8 mouse cellular contexts compared by ENCODE assay signal in genomic region chr9:101181962-101182701, GRCm38 (mm10).
DNase-seq lines count a peak whose midpoint lies in the region; ATAC-seq and TF ChIP-seq lines count a peak whose summit lies in the region.

No protein-coding gene starts in this region.

- H3K4me3 ChIP-seq in C2C12 (ENCODE audit: insufficient read depth, poor library complexity, severe bottlenecking) = no peak overlapping the region
- no peak overlapping the region for H3K4me3 ChIP-seq in bone marrow, adult 2 months (replicated peaks; ENCODE audit: control insufficient read depth, low read depth, low read length)
- no peak overlapping the region for H3K4me3 ChIP-seq in embryonic fibroblast, embryonic 13.5 days (ENCODE audit: insufficient read depth, low read length)
- no peak overlapping the region for H3K4me3 ChIP-seq in heart, embryonic 11.5 days (ENCODE audit: low read depth, low read length)
- H3K4me3 ChIP-seq in kidney, postnatal 0 days (replicated peaks; ENCODE audit: low read depth, low read length) = no peak overlapping the region
- no peak overlapping the region for H3K4me3 ChIP-seq in liver, adult 2 months (ENCODE audit: insufficient read depth, low read depth, low read length)
- no peak overlapping the region for H3K4me3 ChIP-seq in stomach, postnatal 0 days (ENCODE audit: low read depth, low read length)

- H3K4me2 ChIP-seq in heart, embryonic 11.5 days = no peak overlapping the region
- H3K4me2 ChIP-seq in kidney, postnatal 0 days (ENCODE audit: low read length) = no peak overlapping the region
- H3K4me2 ChIP-seq in stomach, postnatal 0 days (replicated peaks; ENCODE audit: low read depth) = no peak overlapping the region

- H3K9ac ChIP-seq in heart, embryonic 11.5 days (ENCODE audit: low read depth, low read length) = no peak overlapping the region
- H3K9ac ChIP-seq in kidney, postnatal 0 days (ENCODE audit: low read depth, low read length) = no peak overlapping the region
- no peak overlapping the region for H3K9ac ChIP-seq in liver, adult 2 months (ENCODE audit: low read depth, low read length)
- no peak overlapping the region for H3K9ac ChIP-seq in stomach, postnatal 0 days (ENCODE audit: low read length)

- H3K79me2 ChIP-seq in C2C12 (ENCODE audit: control insufficient read depth, insufficient read depth) = no peaks in the 10 kb centered on the region
- no peaks in the 10 kb centered on the region for H3K79me2 ChIP-seq in liver, adult 2 months (ENCODE audit: control insufficient read depth, insufficient read depth, low read length)

- TF ChIP-seq EP300 in stomach, postnatal 0 days (optimal IDR thresholded peaks at IDR 0.05) = no peak

- no peaks in the 10 kb centered on the region for H3K27me3 ChIP-seq in C2C12 (ENCODE audit: control insufficient read depth, insufficient read depth, insufficient read length)
- H3K27me3 ChIP-seq in heart, embryonic 11.5 days (ENCODE audit: control insufficient read depth, insufficient read depth, low read length) = no peaks in the 10 kb centered on the region
- H3K27me3 ChIP-seq in kidney, postnatal 0 days (ENCODE audit: insufficient read depth, low read length) = no peaks in the 10 kb centered on the region
- no peaks in the 10 kb centered on the region for H3K27me3 ChIP-seq in liver, adult 2 months (ENCODE audit: control insufficient read depth, insufficient read depth, low read length)
- no peaks in the 10 kb centered on the region for H3K27me3 ChIP-seq in stomach, postnatal 0 days (ENCODE audit: control insufficient read depth, insufficient read depth, low read length)

- TF ChIP-seq CTCF in C2C12 (IDR thresholded peaks at IDR 0.05; ENCODE audit: control insufficient read depth, insufficient read depth, insufficient read length) = peak; percentile 28
- TF ChIP-seq CTCF in bone marrow, adult 2 months (IDR thresholded peaks at IDR 0.05; ENCODE audit: control insufficient read depth, insufficient read depth, low read length) = 0 out of 2 replicates have a peak, but pooled peaks have one; percentile 30
- TF ChIP-seq CTCF in embryonic fibroblast, embryonic 13.5 days (IDR thresholded peaks at IDR 0.05; ENCODE audit: borderline replicate concordance, insufficient read depth, low read length) = no peak
- peak; percentile 92 for TF ChIP-seq CTCF in kidney, postnatal 0 days (IDR thresholded peaks at IDR 0.05; ENCODE audit: low read depth)
- peak; percentile 21; the same call in 1 of the 2 replicates for TF ChIP-seq CTCF in liver, adult 2 months (IDR thresholded peaks at IDR 0.05; ENCODE audit: low read depth, low read length)
- TF ChIP-seq CTCF in stomach, postnatal 0 days (IDR thresholded peaks at IDR 0.05; ENCODE audit: low read depth) = peak; percentile 95

- no peaks in the 10 kb centered on the region for H3K79me3 ChIP-seq in C2C12 (ENCODE audit: low read depth)

- H3K4me1 ChIP-seq in bone marrow, adult 2 months (ENCODE audit: control insufficient read depth, insufficient read depth, low read length) = no peaks in the 10 kb centered on the region
- H3K4me1 ChIP-seq in embryonic fibroblast, embryonic 13.5 days (ENCODE audit: control insufficient read depth, insufficient read depth, low read length) = no peaks in the 10 kb centered on the region; the same call in 1 of the 2 replicates
- H3K4me1 ChIP-seq in heart, embryonic 11.5 days (ENCODE audit: control insufficient read depth, insufficient read depth, low read length) = no peaks in the 10 kb centered on the region; the same call in 1 of the 2 replicates
- no peaks in the 10 kb centered on the region for H3K4me1 ChIP-seq in kidney, postnatal 0 days (replicated peaks; ENCODE audit: insufficient read depth, low read length)
- H3K4me1 ChIP-seq in liver, adult 2 months (ENCODE audit: control insufficient read depth, insufficient read depth, low read length) = peaks cover 2% of the 10 kb centered on the region
- H3K4me1 ChIP-seq in stomach, postnatal 0 days (replicated peaks; ENCODE audit: control insufficient read depth, insufficient read depth) = no peaks in the 10 kb centered on the region

- H3ac ChIP-seq in C2C12 (ENCODE audit: control insufficient read depth, insufficient read length, low read depth) = no peak overlapping the region

- peak; percentile 96 for DNase-seq in kidney, postnatal 0 days (ENCODE audit: low spot score)
- peak; percentile 72 for DNase-seq in liver, adult 2 months (ENCODE audit: extremely low read depth, low read depth, low spot score)
- peak; percentile 76 for DNase-seq in neural tube, embryonic 10.5 days (ENCODE audit: extremely low spot score, low spot score)
- DNase-seq in stomach, postnatal 0 days (ENCODE audit: low spot score) = peak; percentile 87

- 45% methylated on average over 5 of the region's 5 CpGs for WGBS in bone marrow, adult 2 months
- 40% methylated on average over 5 of the region's 5 CpGs for WGBS in heart, embryonic 11.5 days (ENCODE audit: insufficient replicate concordance)
- WGBS in kidney, postnatal 0 days = 41% methylated on average over 5 of the region's 5 CpGs
- WGBS in liver, adult 2 months = 36% methylated on average over 5 of the region's 5 CpGs
- WGBS in stomach, postnatal 0 days = 27% methylated on average over 5 of the region's 5 CpGs

- peak; percentile 57 for ATAC-seq in heart, embryonic 11.5 days (replicated peaks; ENCODE audit: insufficient number of reproducible peaks, low FRiP score, low TSS enrichment)
- ATAC-seq in kidney, postnatal 0 days (replicated peaks; ENCODE audit: low FRiP score, low read depth) = no peak; the same call in 1 of the 2 replicates
- peak; percentile 82 for ATAC-seq in stomach, postnatal 0 days (ENCODE audit: low FRiP score, low TSS enrichment)

- TF ChIP-seq POLR2A in bone marrow, adult 2 months (IDR thresholded peaks at IDR 0.05; ENCODE audit: borderline replicate concordance, control insufficient read depth, low read depth, low read length) = no peak
- TF ChIP-seq POLR2A in embryonic fibroblast, embryonic 13.5 days (IDR thresholded peaks at IDR 0.05; ENCODE audit: low read depth, low read length) = no peak
- no peak for TF ChIP-seq POLR2A in liver, adult 2 months (IDR thresholded peaks at IDR 0.05; ENCODE audit: extremely low read depth, insufficient read depth, low read length)

- H3K27ac ChIP-seq in bone marrow, adult 2 months (ENCODE audit: control insufficient read depth, insufficient read depth, low read depth, low read length, poor library complexity) = no peak overlapping the region
- peak overlapping the region; percentile 60; the same call in 1 of the 2 replicates for H3K27ac ChIP-seq in embryonic fibroblast, embryonic 13.5 days (ENCODE audit: insufficient read depth, low read length)
- no peak overlapping the region for H3K27ac ChIP-seq in heart, embryonic 11.5 days (ENCODE audit: low read depth, low read length)
- no peak overlapping the region for H3K27ac ChIP-seq in kidney, postnatal 0 days
- H3K27ac ChIP-seq in liver, adult 2 months (replicated peaks; ENCODE audit: insufficient read depth, low read depth, low read length) = no peak overlapping the region
- no peak overlapping the region for H3K27ac ChIP-seq in stomach, postnatal 0 days (replicated peaks)

- H3K36me3 ChIP-seq in C2C12 (ENCODE audit: control insufficient read depth, insufficient read depth) = peaks cover 9% of the 10 kb centered on the region
- H3K36me3 ChIP-seq in heart, embryonic 11.5 days (ENCODE audit: control insufficient read depth, insufficient read depth, low read length) = peaks cover 13% of the 10 kb centered on the region
- H3K36me3 ChIP-seq in kidney, postnatal 0 days (ENCODE audit: insufficient read depth, low read length) = peaks cover 36% of the 10 kb centered on the region
- H3K36me3 ChIP-seq in liver, adult 2 months (ENCODE audit: control insufficient read depth, insufficient read depth, low read length) = peaks cover 20% of the 10 kb centered on the region
- peaks cover 4% of the 10 kb centered on the region; the same call in 1 of the 2 replicates for H3K36me3 ChIP-seq in stomach, postnatal 0 days (ENCODE audit: control insufficient read depth, insufficient read depth, low read length)

- H3K9me3 ChIP-seq in heart, embryonic 11.5 days (replicated peaks; ENCODE audit: control insufficient read depth, low read length) = no peaks in the 10 kb centered on the region
- H3K9me3 ChIP-seq in kidney, postnatal 0 days (replicated peaks; ENCODE audit: low read length) = no peaks in the 10 kb centered on the region
- H3K9me3 ChIP-seq in stomach, postnatal 0 days (ENCODE audit: control insufficient read depth, low read length) = no peaks in the 10 kb centered on the region

TF ChIP-seq in C2C12, 6 proteins besides CTCF, POLR2A, EP300 and RAD21:
- TF ChIP-seq FOSL1 (IDR thresholded peaks at IDR 0.05; ENCODE audit: insufficient read depth, low read length, poor library complexity, severe bottlenecking) = no peak
- TF ChIP-seq MYOG (IDR thresholded peaks at IDR 0.05; ENCODE audit: control insufficient read depth, extremely low read depth, insufficient read length) = no peak
- TF ChIP-seq MYOD1 (IDR thresholded peaks at IDR 0.05; ENCODE audit: control insufficient read depth, insufficient read length, low read depth) = no peak
- TF ChIP-seq MAX (IDR thresholded peaks at IDR 0.05) = no peak
- TF ChIP-seq CEBPB (IDR thresholded peaks at IDR 0.05; ENCODE audit: low read depth) = no peak
- TF ChIP-seq USF1 (IDR thresholded peaks at IDR 0.05; ENCODE audit: low read depth) = no peak
